Mouse (Mus musculus): Measurements from ENCODE around the gene Ubqln4. TPM values are rescaled to one million over a fixed set of nuclear protein-coding genes. Genes with fewer than 3 reads are reported as not detected.

Ubqln4 gene
- polyA plus RNA-seq, 1 experiment from 2014 or later: 43.5 TPM

- Histone ChIP-seq H3K36me3 (ENCODE audit: poor library complexity, severe bottlenecking) (no peaks in the 10 kb centered on the region), H3K9ac (no peak overlapping the region), H3K27me3 (no peaks in the 10 kb centered on the region), H3K9me3 (replicated peaks) (no peaks in the 10 kb centered on the region), H3K4me3 (no peak overlapping the region), H3K4me1 (peaks cover 21% of the 10 kb centered on the region), H3K27ac (no peak overlapping the region), H3K4me2 (no peak overlapping the region)
- WGBS: 72% methylated on average over 6 of the region's 6 CpGs
- no peak for ATAC-seq
Measured at GRCm38 (mm10) chr3:88546674-88547418, 6.7 kb upstream of the Ubqln4 start.

- Histone ChIP-seq H3K4me1 (peaks cover 15% of the 10 kb centered on the region), H3K27me3 (no peaks in the 10 kb centered on the region), H3K27ac (no peak within 1 kb of the TSS), H3K36me3 (ENCODE audit: poor library complexity, severe bottlenecking) (no peaks in the 10 kb centered on the region), H3K4me3 (no peak within 1 kb of the TSS), H3K9ac (no peak within 1 kb of the TSS), H3K9me3 (replicated peaks) (no peaks in the 10 kb centered on the region), H3K4me2 (no peak within 1 kb of the TSS)
- WGBS: 53% methylated on average over 18 of the region's 18 CpGs
- no peak for ATAC-seq
Measured at GRCm38 (mm10) chr3:88548180-88548917, 5.2 kb upstream of the Ubqln4 start, which contains the start of gene Rab25. Gene Rab25 (minus strand): TSS chr3:88548300.

- ATAC-seq: no peak
- WGBS: 83% methylated on average over 4 of the region's 4 CpGs
- no peaks in the 10 kb centered on the region for H3K9me3 ChIP-seq (replicated peaks)
- peak overlapping the region; percentile 85; the same call in 1 of the 2 replicates for H3K4me3 ChIP-seq
- peaks cover 14% of the 10 kb centered on the region for H3K36me3 ChIP-seq (ENCODE audit: poor library complexity, severe bottlenecking)
- no peaks in the 10 kb centered on the region for H3K27me3 ChIP-seq
- peak overlapping the region; percentile 74 for H3K4me2 ChIP-seq
- H3K27ac ChIP-seq: no peak overlapping the region
- peak overlapping the region; percentile 93 for H3K9ac ChIP-seq
- peaks cover 32% of the 10 kb centered on the region for H3K4me1 ChIP-seq
Measured at GRCm38 (mm10) chr3:88551586-88551985, 2.0 kb upstream of the Ubqln4 start.

GRCm38 (mm10) chr3:88552082-88552645 lies 1.4 kb upstream of the Ubqln4 start:
- peak overlapping the region; percentile 74 for H3K4me2 ChIP-seq
- no peaks in the 10 kb centered on the region for H3K27me3 ChIP-seq
- H3K4me3 ChIP-seq: peak overlapping the region; percentile 85
- peaks cover 32% of the 10 kb centered on the region for H3K4me1 ChIP-seq
- no peak for ATAC-seq
- peaks cover 20% of the 10 kb centered on the region for H3K36me3 ChIP-seq (ENCODE audit: poor library complexity, severe bottlenecking)
- H3K9me3 ChIP-seq (replicated peaks): no peaks in the 10 kb centered on the region
- 26% methylated on average over 16 of the region's 16 CpGs for WGBS
- H3K27ac ChIP-seq: peak overlapping the region; percentile 95
- H3K9ac ChIP-seq: peak overlapping the region; percentile 93

GRCm38 (mm10) chr3:88552676-88553524 lies 658 bp upstream of the Ubqln4 start, which contains the start of gene Lamtor2:
Gene Lamtor2 (minus strand): TSS chr3:88553074.
- ATAC-seq: peak; percentile 94
- H3K27me3 ChIP-seq: no peaks in the 10 kb centered on the region
- no peaks in the 10 kb centered on the region for H3K9me3 ChIP-seq (replicated peaks)
- peaks cover 32% of the 10 kb centered on the region for H3K4me1 ChIP-seq
- peak within 1 kb of the TSS; percentile 85 for H3K4me3 ChIP-seq
- peak within 1 kb of the TSS; percentile 93 for H3K9ac ChIP-seq
- peaks cover 27% of the 10 kb centered on the region for H3K36me3 ChIP-seq (ENCODE audit: poor library complexity, severe bottlenecking)
- peak within 1 kb of the TSS; percentile 95 for H3K27ac ChIP-seq
- WGBS: under 1% methylated on average over 48 of the region's 48 CpGs
- peak within 1 kb of the TSS; percentile 74 for H3K4me2 ChIP-seq

- peak; percentile 22 for ATAC-seq
- peaks cover 38% of the 10 kb centered on the region for H3K36me3 ChIP-seq (ENCODE audit: poor library complexity, severe bottlenecking)
- peak overlapping the region; percentile 74 for H3K4me2 ChIP-seq
- peaks cover 32% of the 10 kb centered on the region for H3K4me1 ChIP-seq
- peak overlapping the region; percentile 85 for H3K4me3 ChIP-seq
- peak overlapping the region; percentile 93 for H3K9ac ChIP-seq
- WGBS: under 1% methylated on average over 41 of the region's 41 CpGs
- no peaks in the 10 kb centered on the region for H3K27me3 ChIP-seq
- H3K9me3 ChIP-seq (replicated peaks): no peaks in the 10 kb centered on the region
- H3K27ac ChIP-seq: peak overlapping the region; percentile 95
Measured at GRCm38 (mm10) chr3:88553880-88554586, 475 bp downstream of the Ubqln4 start.

- H3K4me3 ChIP-seq: peak overlapping the region; percentile 12; the same call in 1 of the 2 replicates
- no peaks in the 10 kb centered on the region for H3K9me3 ChIP-seq (replicated peaks)
- no peaks in the 10 kb centered on the region for H3K27me3 ChIP-seq
- H3K36me3 ChIP-seq (ENCODE audit: poor library complexity, severe bottlenecking): peaks cover 49% of the 10 kb centered on the region
- H3K27ac ChIP-seq: no peak overlapping the region
- peaks cover 32% of the 10 kb centered on the region for H3K4me1 ChIP-seq
- ATAC-seq: no peak
- 88% methylated on average over 5 of the region's 5 CpGs for WGBS
- H3K4me2 ChIP-seq: peak overlapping the region; percentile 74
- H3K9ac ChIP-seq: peak overlapping the region; percentile 31; the same call in 1 of the 2 replicates
Measured at GRCm38 (mm10) chr3:88555069-88555605, 1.6 kb downstream of the Ubqln4 start.

GRCm38 (mm10) chr3:88555731-88556130 lies 2.2 kb downstream of the Ubqln4 start:
- H3K27me3 ChIP-seq: no peaks in the 10 kb centered on the region
- peaks cover 55% of the 10 kb centered on the region for H3K36me3 ChIP-seq (ENCODE audit: poor library complexity, severe bottlenecking)
- peaks cover 32% of the 10 kb centered on the region for H3K4me1 ChIP-seq
- 0 out of 2 replicates have a peak overlapping the region, but pooled peaks have one; percentile 21 for H3K9ac ChIP-seq
- no peak overlapping the region for H3K4me2 ChIP-seq
- H3K27ac ChIP-seq: no peak overlapping the region
- WGBS: 98% methylated on average over 6 of the region's 6 CpGs
- no peak for ATAC-seq
- H3K4me3 ChIP-seq: no peak overlapping the region
- no peaks in the 10 kb centered on the region for H3K9me3 ChIP-seq (replicated peaks)

GRCm38 (mm10) chr3:88556616-88557015 lies 3.1 kb downstream of the Ubqln4 start:
- WGBS: 96% methylated on average over 8 of the region's 8 CpGs
- Histone ChIP-seq H3K4me1 (peaks cover 27% of the 10 kb centered on the region), H3K4me3 (no peak overlapping the region), H3K4me2 (no peak overlapping the region), H3K9ac (no peak overlapping the region), H3K9me3 (replicated peaks) (no peaks in the 10 kb centered on the region), H3K27ac (no peak overlapping the region), H3K36me3 (ENCODE audit: poor library complexity, severe bottlenecking) (peaks cover 64% of the 10 kb centered on the region), H3K27me3 (no peaks in the 10 kb centered on the region)
- ATAC-seq: no peak

GRCm38 (mm10) chr3:88559596-88559995 lies 6.0 kb downstream of the Ubqln4 start:
- Histone ChIP-seq H3K9ac (no peak overlapping the region), H3K27ac (no peak overlapping the region), H3K27me3 (no peaks in the 10 kb centered on the region), H3K4me2 (no peak overlapping the region), H3K9me3 (replicated peaks) (no peaks in the 10 kb centered on the region), H3K36me3 (ENCODE audit: poor library complexity, severe bottlenecking) (peaks cover 94% of the 10 kb centered on the region), H3K4me3 (no peak overlapping the region), H3K4me1 (peaks cover 16% of the 10 kb centered on the region)
- ATAC-seq: no peak
- 96% methylated on average over 9 of the region's 9 CpGs for WGBS
